Mouse (Mus musculus) activated CD4-positive, CD25-positive, alpha-beta regulatory T cell, adult 9 weeks (primary cell): ENCODE measurements around the gene Psg22. TPM values are rescaled to one million over a fixed set of nuclear protein-coding genes. Genes with fewer than 3 reads are reported as not detected.

ENCODE experiments used
- polyA plus RNA-seq: library from polyadenylated mRNA; unstranded; fragments of 100-300 nt; shearing (Covaris generic); gene quantifications from one replicate; pipeline ENCODE4 v1.2.1, GENCODE M21; 2017

Gene Psg22
- not detected for polyA plus RNA-seq

GRCm38 (mm10) chr7:18717790-18718189 is at the start of gene Psg22:
TSS of gene Psg22 (plus strand) at chr7:18718090.

GRCm38 (mm10) chr7:18686085-18686484 is 31.8 kb upstream of the Psg22 start, which contains the start of gene Psg20:
TSS of gene Psg20 (minus strand) at chr7:18686185.

Other genes with a start within 250 kb of the Psg22 start
- gene Psg26, start 233.9 kb upstream of the Psg22 start, polyA plus RNA-seq = not detected
- gene Psg25, start 185.8 kb upstream of the Psg22 start, polyA plus RNA-seq = not detected
- gene Psg27, start 150.8 kb upstream of the Psg22 start, polyA plus RNA-seq = not detected
- gene Psg23, start 101.6 kb upstream of the Psg22 start, polyA plus RNA-seq = not detected
- not detected for gene Psg21, start 61.4 kb upstream of the Psg22 start, polyA plus RNA-seq
- not detected for gene Psg20, start 31.9 kb upstream of the Psg22 start, polyA plus RNA-seq
- not detected for gene Psg19, start 80.4 kb downstream of the Psg22 start, polyA plus RNA-seq
- gene Psg17, start 103.5 kb downstream of the Psg22 start, polyA plus RNA-seq = not detected
- gene Mill2, start 121.9 kb downstream of the Psg22 start, polyA plus RNA-seq = not detected
- gene Pglyrp1, start 153.2 kb downstream of the Psg22 start, polyA plus RNA-seq = 257 TPM
- gene Ccdc61, start 192.3 kb downstream of the Psg22 start, polyA plus RNA-seq = 36.3 TPM
- gene Nova2, start 207.8 kb downstream of the Psg22 start, polyA plus RNA-seq = not detected